Mouse (Mus musculus): ENCODE data around the gene Atg2b.

- TF ChIP-seq CTCF (IDR thresholded peaks at IDR 0.05; ENCODE audit: insufficient read depth, low read length) (no peak), POLR2A (IDR thresholded peaks at IDR 0.05; ENCODE audit: borderline replicate concordance, extremely low read depth, low read depth, low read length) (no peak)
These were observed 113.1 kb downstream of the Atg2b start for GRCm38 (mm10) chr12:105571867-105572266.
